Mouse (Mus musculus): ENCODE measurements around the gene Slc25a43.

- TF ChIP-seq CHD2 (IDR thresholded peaks at IDR 0.05; ENCODE audit: low read depth, low read length) (no peak), HCFC1 (IDR thresholded peaks at IDR 0.05; ENCODE audit: borderline replicate concordance, insufficient read depth, low read length) (no peak), MAFK (IDR thresholded peaks at IDR 0.05; ENCODE audit: insufficient read depth, low read depth, low read length) (no peak), ZNF384 (IDR thresholded peaks at IDR 0.05; ENCODE audit: low read depth, low read length) (no peak), ZC3H11A (IDR thresholded peaks at IDR 0.05; ENCODE audit: borderline replicate concordance, low read depth, low read length) (no peak)
These were observed 7.1 kb downstream of the Slc25a43 start for GRCm38 (mm10) chrX:36750591-36750990.
